Mouse (Mus musculus): ENCODE data around the gene Spic. TPM values are rescaled to one million over a fixed set of nuclear protein-coding genes. Genes with fewer than 3 reads are reported as not detected.

The Spic gene
- polyA plus RNA-seq, 1 experiment from 2014 or later = 1.9 TPM

Other genes with a start within 250 kb of the Spic start
- gene Sycp3, start 225.4 kb downstream of the Spic start, polyA plus RNA-seq (2015; fragmentation: Nextera tagmentation; extraction: Ambion mirVana) = not detected in 2 replicates
- 15.3 and 16.5 TPM in 2 replicates for gene Chpt1, start 180.9 kb downstream of the Spic start, polyA plus RNA-seq (2015; fragmentation: Nextera tagmentation; extraction: Ambion mirVana)
- gene Mybpc1, start 79.9 kb downstream of the Spic start, polyA plus RNA-seq (2015; fragmentation: Nextera tagmentation; extraction: Ambion mirVana) = 4.5 and 92.0 TPM in 2 replicates
- gene Arl1, start 45.8 kb upstream of the Spic start, polyA plus RNA-seq (2015; fragmentation: Nextera tagmentation; extraction: Ambion mirVana) = 212 and 213 TPM in 2 replicates
- gene Utp20, start 141.8 kb upstream of the Spic start, polyA plus RNA-seq (2015; fragmentation: Nextera tagmentation; extraction: Ambion mirVana) = 13.4 and 14.6 TPM in 2 replicates
- gene Slc5a8, start 201.0 kb upstream of the Spic start, polyA plus RNA-seq (2015; fragmentation: Nextera tagmentation; extraction: Ambion mirVana) = 0.12 and 0.30 TPM in 2 replicates

All from stomach, embryonic 16.5 days (tissue).